Mouse (Mus musculus): Measurements from ENCODE around the gene Nme7. TPM values are rescaled to one million over a fixed set of nuclear protein-coding genes. Genes with fewer than 3 reads are reported as not detected.

Gene Nme7
- total and polyA plus RNA-seq, 3 experiments: 23.5 to 33.2 (median 25.3) TPM

DNA sequence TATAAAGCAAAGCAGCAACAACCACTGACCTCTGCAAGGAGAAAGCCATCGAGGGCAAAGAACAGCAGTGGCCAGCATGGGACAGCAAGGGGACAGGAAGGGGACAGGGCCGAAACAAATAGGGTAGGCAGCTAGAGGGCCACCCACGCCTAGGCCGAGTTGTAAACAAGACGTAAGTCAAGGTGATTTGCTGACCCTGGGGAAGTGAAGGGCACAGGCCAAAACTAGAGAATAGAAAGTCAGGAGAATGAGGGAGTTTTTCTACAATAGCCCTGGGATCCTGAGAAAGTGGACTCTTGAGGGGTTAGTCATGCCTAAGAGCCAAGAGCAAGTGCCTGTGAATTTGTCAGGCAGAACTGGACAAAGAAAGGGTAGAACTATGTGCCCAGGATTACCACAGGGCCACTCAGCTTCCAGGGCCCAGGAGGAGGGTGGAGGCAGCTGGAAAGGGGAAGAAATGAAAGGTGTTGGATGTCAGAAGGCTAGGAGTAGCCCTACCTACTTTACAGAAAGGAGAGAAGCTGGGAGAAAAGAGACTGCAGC is 141.8 kb downstream of the Nme7 start:
- Histone ChIP-seq H3K4me2 (ENCODE audit: insufficient read depth, low read depth, poor library complexity, severe bottlenecking) (no peak overlapping the region), H3K9ac (ENCODE audit: insufficient read depth, low read depth) (no peak overlapping the region), H3K4me3 (replicated peaks in 1 of 3; ENCODE audit: low read depth in 2 of 3, low read length in 2 of 3, poor library complexity in 1 of 3) (no peak overlapping the region), H3K4me1 (ENCODE audit: control insufficient read depth in 1 of 2, insufficient read depth in 2 of 2) (peaks cover 5 to 29% of the 10 kb centered on the region in 2 experiments), H3K27ac (ENCODE audit: insufficient read depth, low read depth) (no peak overlapping the region), H3K36me3 (replicated peaks in 1 of 2; ENCODE audit: control insufficient read depth in 1 of 2, insufficient read depth in 1 of 2, low read length in 1 of 2) (no peaks in the 10 kb centered on the region), H3K9me3 (replicated peaks; ENCODE audit: low read length) (peaks cover 4% of the 10 kb centered on the region), H3K27me3 (replicated peaks) (peaks cover 5% of the 10 kb centered on the region), H3K79me2 (replicated peaks; ENCODE audit: control insufficient read depth, extremely low read depth, insufficient read depth, poor library complexity, severe bottlenecking) (no peaks in the 10 kb centered on the region)
- no peak for DNase-seq (ENCODE audit: extremely low read depth)
- in situ Hi-C loops (cut with MboI; ENCODE audit: low pct_ligation_motif_present, low pct_unique_long_range_greater_than_20kb, low sequenced_read_pairs) (no loop called here), dilution Hi-C loops (cut with MboI; ENCODE audit: extremely low pct_ligation_motif_present, extremely low pct_unique_long_range_greater_than_20kb, low sequenced_read_pairs) (no loop called here)
- TF ChIP-seq E2F4 (IDR thresholded peaks at IDR 0.05; ENCODE audit: insufficient replicate concordance, low read depth, low read length): no peak
- TF ChIP-seq ELF1 (IDR thresholded peaks at IDR 0.05; ENCODE audit: low read depth, low read length): no peak
- TF ChIP-seq CHD1 (IDR thresholded peaks at IDR 0.05; ENCODE audit: low read depth, low read length): no peak
- no peak for TF ChIP-seq MYC (IDR thresholded peaks at IDR 0.05; ENCODE audit: low read depth, low read length)
- TF ChIP-seq RAD21 (IDR thresholded peaks at IDR 0.05; ENCODE audit: low read depth, low read length): no peak
- no peak for TF ChIP-seq ETS1 (conservative IDR thresholded peaks at IDR 0.05; ENCODE audit: low read depth, low read length)
- no peak for TF ChIP-seq KAT2A (IDR thresholded peaks at IDR 0.05; ENCODE audit: insufficient replicate concordance, low read length)
- TF ChIP-seq ZKSCAN1 (IDR thresholded peaks at IDR 0.05; ENCODE audit: borderline replicate concordance, low read depth, low read length): no peak
- TF ChIP-seq ZC3H11A (IDR thresholded peaks at IDR 0.05; ENCODE audit: low read depth, low read length): no peak
- TF ChIP-seq NRF1 (IDR thresholded peaks at IDR 0.05; ENCODE audit: low read depth, low read length): no peak
- no peak for TF ChIP-seq ZNF384 (IDR thresholded peaks at IDR 0.05; ENCODE audit: low read depth, low read length)
- no peak for TF ChIP-seq SIN3A (IDR thresholded peaks at IDR 0.05; ENCODE audit: low read length)
- no peak for TF ChIP-seq NELFE (IDR thresholded peaks at IDR 0.05; ENCODE audit: low read depth, low read length)
- no peak for TF ChIP-seq BHLHE40 (IDR thresholded peaks at IDR 0.05; ENCODE audit: low read depth, low read length)
- no peak for TF ChIP-seq MAX (IDR thresholded peaks at IDR 0.05; ENCODE audit: low read length)
- no peak for TF ChIP-seq MEF2A (IDR thresholded peaks at IDR 0.05; ENCODE audit: borderline replicate concordance, low read depth, low read length)
- TF ChIP-seq USF1 (IDR thresholded peaks at IDR 0.05; ENCODE audit: low read depth, low read length): no peak

DNA sequence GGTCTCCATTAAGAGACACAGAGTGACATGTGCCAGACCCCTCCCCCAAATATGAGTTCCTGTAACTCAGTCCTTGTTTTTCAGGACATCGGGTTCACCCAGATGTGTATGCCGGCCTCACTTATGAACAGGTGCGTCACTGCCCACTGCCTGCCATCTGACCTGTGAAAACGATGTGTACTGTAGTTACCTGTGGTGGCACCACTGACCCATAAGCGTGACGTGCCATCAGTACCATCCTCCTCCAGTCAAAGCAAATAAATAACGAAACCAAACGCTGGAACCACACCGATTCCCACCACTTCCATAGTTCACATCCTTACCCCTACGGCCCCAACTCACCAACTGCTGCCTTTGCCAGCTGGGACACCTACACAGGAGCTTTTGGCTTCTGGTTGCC is 142.6 kb downstream of the Nme7 start:
- H3K79me2 ChIP-seq (replicated peaks; ENCODE audit: control insufficient read depth, extremely low read depth, insufficient read depth, poor library complexity, severe bottlenecking): no peaks in the 10 kb centered on the region
- DNase-seq (ENCODE audit: extremely low read depth): no peak
- H3K4me3 ChIP-seq (replicated peaks in 1 of 3; ENCODE audit: low read depth in 2 of 3, low read length in 2 of 3, poor library complexity in 1 of 3): no peak overlapping the region
- H3K27ac ChIP-seq (ENCODE audit: insufficient read depth, low read depth): no peak overlapping the region
- H3K9me3 ChIP-seq (replicated peaks; ENCODE audit: low read length): peaks cover 4% of the 10 kb centered on the region
- peaks cover 5 to 21% of the 10 kb centered on the region in 2 experiments for H3K4me1 ChIP-seq (ENCODE audit: control insufficient read depth in 1 of 2, insufficient read depth in 2 of 2)
- H3K36me3 ChIP-seq (replicated peaks in 1 of 2; ENCODE audit: control insufficient read depth in 1 of 2, insufficient read depth in 1 of 2, low read length in 1 of 2): no peaks in the 10 kb centered on the region
- no peak overlapping the region for H3K9ac ChIP-seq (ENCODE audit: insufficient read depth, low read depth)
- no peak overlapping the region for H3K4me2 ChIP-seq (ENCODE audit: insufficient read depth, low read depth, poor library complexity, severe bottlenecking)
- peaks cover 5% of the 10 kb centered on the region for H3K27me3 ChIP-seq (replicated peaks)
- in situ Hi-C loops (cut with MboI; ENCODE audit: low pct_ligation_motif_present, low pct_unique_long_range_greater_than_20kb, low sequenced_read_pairs): no loop called here
- TF ChIP-seq MAFK (IDR thresholded peaks at IDR 0.05; ENCODE audit: insufficient replicate concordance, low read length): no peak
- no peak for TF ChIP-seq ZNF384 (IDR thresholded peaks at IDR 0.05; ENCODE audit: low read depth, low read length)
- no peak for TF ChIP-seq USF1 (IDR thresholded peaks at IDR 0.05; ENCODE audit: low read depth, low read length)
- no peak for TF ChIP-seq SMC3 (IDR thresholded peaks at IDR 0.05; ENCODE audit: low read depth, low read length)
- no peak for TF ChIP-seq CHD1 (IDR thresholded peaks at IDR 0.05; ENCODE audit: low read depth, low read length)
- TF ChIP-seq HCFC1 (IDR thresholded peaks at IDR 0.05; ENCODE audit: low read depth, low read length): no peak
- TF ChIP-seq ZMIZ1 (IDR thresholded peaks at IDR 0.05; ENCODE audit: low read depth, low read length): no peak
- no peak for TF ChIP-seq CHD2 (IDR thresholded peaks at IDR 0.05; ENCODE audit: low read length)
- TF ChIP-seq MYC (IDR thresholded peaks at IDR 0.05; ENCODE audit: low read depth, low read length): no peak
- no peak for TF ChIP-seq RCOR1 (conservative IDR thresholded peaks at IDR 0.05; ENCODE audit: low read depth, low read length)
- TF ChIP-seq JUND (conservative IDR thresholded peaks at IDR 0.05; ENCODE audit: low read depth, low read length): no peak
- no peak for TF ChIP-seq TCF12 (IDR thresholded peaks at IDR 0.05; ENCODE audit: low read depth, low read length)
- no peak for TF ChIP-seq EP300 (IDR thresholded peaks at IDR 0.05; ENCODE audit: low read length)
- TF ChIP-seq RAD21 (IDR thresholded peaks at IDR 0.05; ENCODE audit: low read depth, low read length): no peak
- no peak for TF ChIP-seq ZC3H11A (IDR thresholded peaks at IDR 0.05; ENCODE audit: low read depth, low read length)
- no peak for TF ChIP-seq ZKSCAN1 (IDR thresholded peaks at IDR 0.05; ENCODE audit: borderline replicate concordance, low read depth, low read length)
- no peak for TF ChIP-seq TBP (conservative IDR thresholded peaks at IDR 0.05; ENCODE audit: low read depth, low read length)
- no peak for TF ChIP-seq ETS1 (conservative IDR thresholded peaks at IDR 0.05; ENCODE audit: low read depth, low read length)
- TF ChIP-seq MEF2A (IDR thresholded peaks at IDR 0.05; ENCODE audit: borderline replicate concordance, low read depth, low read length): no peak
- dilution Hi-C loops (cut with MboI; ENCODE audit: extremely low pct_ligation_motif_present, extremely low pct_unique_long_range_greater_than_20kb, low sequenced_read_pairs): no loop called here

Data from CH12.LX (cell line).